Mouse (Mus musculus) midbrain, embryonic 16.5 days (tissue): ENCODE data around the gene Ak5. TPM values are rescaled to one million over a fixed set of nuclear protein-coding genes. Genes with fewer than 3 reads are reported as not detected.

ENCODE experiments used
- ATAC-seq: fragments of 200-750 bp; cut with Nextera tagmentation; 2 replicates; pipeline ENCODE4 v1.8.0; 2017; ENCODE audit warnings: moderate TSS enrichment
- H3K27ac ChIP-seq: fragments of 300-500 bp; sonication (generic); 2 replicates; pipeline ENCODE4 v1.5.1; 2014; ENCODE audit warnings: mild to moderate bottlenecking, low read length, mixed read lengths
- H3K27me3 ChIP-seq: fragments of 300-500 bp; sonication (generic); 2 replicates; pipeline ENCODE4 v1.6.1; 2014; ENCODE audit warnings: low read depth, low read length, mixed read lengths; ENCODE audit not compliant: control insufficient read depth, insufficient read depth
- H3K36me3 ChIP-seq: fragments of 300-500 bp; sonication (generic); 2 replicates; pipeline ENCODE4 v1.6.1; 2014; ENCODE audit warnings: mild to moderate bottlenecking, low read length, moderate library complexity, mixed read lengths; ENCODE audit not compliant: control insufficient read depth, insufficient read depth
- H3K4me1 ChIP-seq: fragments of 300-500 bp; sonication (generic); 2 replicates; pipeline ENCODE4 v1.6.1; 2014; ENCODE audit warnings: mild to moderate bottlenecking, low read length, mixed read lengths; ENCODE audit not compliant: control insufficient read depth, insufficient read depth
- H3K4me2 ChIP-seq: fragments of 300-500 bp; sonication (generic); 2 replicates; pipeline ENCODE4 v1.6.1; 2014; ENCODE audit warnings: mild to moderate bottlenecking, low read length, mixed read lengths
- H3K4me3 ChIP-seq: fragments of 300-500 bp; sonication (generic); 2 replicates; pipeline ENCODE4 v1.5.1; 2014; ENCODE audit warnings: low read depth, mild to moderate bottlenecking, low read length, moderate library complexity, mixed read lengths
- H3K9ac ChIP-seq: fragments of 300-500 bp; sonication (generic); 2 replicates; pipeline ENCODE4 v1.6.1; 2014; ENCODE audit warnings: low read depth, low read length, mixed read lengths
- H3K9me3 ChIP-seq: fragments of 300-500 bp; sonication (generic); replicated peaks from 2 replicates; pipeline ENCODE4 v1.6.1; 2014; ENCODE audit warnings: mild to moderate bottlenecking, low read length, mixed read lengths; ENCODE audit not compliant: control insufficient read depth, poor library complexity, severe bottlenecking
- WGBS: fragments of 180-500 bp; shearing (Covaris S2); extraction: QIAGEN DNeasy Blood & Tissue Kit; methylation state at CpG from one replicate; pipeline ENCODE4 v1.1.7; 2014; 5-methylcytosine and 5-hydroxymethylcytosine counted together
- polyA plus RNA-seq: library from polyadenylated mRNA; unstranded; fragments of >200 nt; fragmentation: Nextera tagmentation; extraction: Ambion mirVana; gene quantifications from 2 replicates; pipeline ENCODE4 v1.2.1, GENCODE M21; 2015

The Ak5 gene
- polyA plus RNA-seq, 1 experiment from 2014 or later = 20.9 TPM

- no peaks in the 10 kb centered on the region for H3K36me3 ChIP-seq
- peak overlapping the region; percentile 22; the same call in 1 of the 2 replicates for H3K27ac ChIP-seq
- H3K27me3 ChIP-seq = peaks cover 8% of the 10 kb centered on the region
- 2% methylated on average over 16 of the region's 16 CpGs for WGBS
- peak overlapping the region; percentile 64 for H3K4me3 ChIP-seq
- H3K4me1 ChIP-seq = peaks cover 3% of the 10 kb centered on the region; the same call in 1 of the 2 replicates
- peak; percentile 22; the same call in 1 of the 2 replicates for ATAC-seq
- no peaks in the 10 kb centered on the region; the same call in 1 of the 2 replicates for H3K9me3 ChIP-seq
- peak overlapping the region; percentile 97 for H3K4me2 ChIP-seq
- H3K9ac ChIP-seq = peak overlapping the region; percentile 74
Observed at GRCm38 (mm10) chr3:152666991-152667355, 1.2 kb downstream of the Ak5 start.

- H3K9me3 ChIP-seq = no peaks in the 10 kb centered on the region; the same call in 1 of the 2 replicates
- WGBS = 84% methylated on average over 2 of the region's 2 CpGs
- H3K36me3 ChIP-seq = no peaks in the 10 kb centered on the region
- no peak for ATAC-seq
- H3K27me3 ChIP-seq = no peaks in the 10 kb centered on the region
- no peaks in the 10 kb centered on the region for H3K4me1 ChIP-seq
- H3K9ac ChIP-seq = no peak overlapping the region
- H3K4me3 ChIP-seq = no peak overlapping the region
- H3K4me2 ChIP-seq = no peak overlapping the region
- no peak overlapping the region for H3K27ac ChIP-seq
Observed at GRCm38 (mm10) chr3:152658592-152658991, 9.6 kb downstream of the Ak5 start.

GRCm38 (mm10) chr3:152651991-152652390 is 16.2 kb downstream of the Ak5 start:
- no peak for ATAC-seq
- Histone ChIP-seq H3K27me3 (no peaks in the 10 kb centered on the region), H3K36me3 (no peaks in the 10 kb centered on the region), H3K27ac (no peak overlapping the region), H3K4me1 (no peaks in the 10 kb centered on the region), H3K4me2 (no peak overlapping the region), H3K4me3 (no peak overlapping the region), H3K9me3 (no peaks in the 10 kb centered on the region), H3K9ac (no peak overlapping the region)
- 84% methylated on average over 2 of the region's 2 CpGs for WGBS

DNA sequence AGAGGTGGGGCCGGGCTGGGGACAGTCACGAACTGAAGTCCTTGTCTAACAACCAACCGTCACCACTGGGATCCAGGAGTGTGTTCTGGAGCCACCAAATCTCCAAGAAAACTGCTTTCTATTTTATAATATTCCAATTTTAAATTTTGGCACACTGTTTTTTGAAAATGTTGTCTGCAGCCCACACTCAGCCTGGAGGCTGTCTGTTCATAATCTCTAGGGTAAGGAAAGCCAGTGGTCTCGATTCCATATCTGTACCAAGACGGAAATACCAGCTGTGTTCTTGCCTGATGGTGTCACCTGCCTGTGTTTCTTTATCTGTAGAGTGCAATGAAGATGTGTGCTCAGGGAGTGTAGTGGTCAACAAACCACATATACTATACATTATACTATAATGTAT is 23.6 kb downstream of the Ak5 start:
- Histone ChIP-seq H3K9me3 (no peaks in the 10 kb centered on the region), H3K4me2 (no peak overlapping the region), H3K36me3 (no peaks in the 10 kb centered on the region), H3K27me3 (no peaks in the 10 kb centered on the region), H3K4me3 (no peak overlapping the region), H3K9ac (no peak overlapping the region), H3K27ac (no peak overlapping the region), H3K4me1 (no peaks in the 10 kb centered on the region)
- 92% methylated on average over 5 of the region's 5 CpGs for WGBS
- ATAC-seq = no peak

DNA sequence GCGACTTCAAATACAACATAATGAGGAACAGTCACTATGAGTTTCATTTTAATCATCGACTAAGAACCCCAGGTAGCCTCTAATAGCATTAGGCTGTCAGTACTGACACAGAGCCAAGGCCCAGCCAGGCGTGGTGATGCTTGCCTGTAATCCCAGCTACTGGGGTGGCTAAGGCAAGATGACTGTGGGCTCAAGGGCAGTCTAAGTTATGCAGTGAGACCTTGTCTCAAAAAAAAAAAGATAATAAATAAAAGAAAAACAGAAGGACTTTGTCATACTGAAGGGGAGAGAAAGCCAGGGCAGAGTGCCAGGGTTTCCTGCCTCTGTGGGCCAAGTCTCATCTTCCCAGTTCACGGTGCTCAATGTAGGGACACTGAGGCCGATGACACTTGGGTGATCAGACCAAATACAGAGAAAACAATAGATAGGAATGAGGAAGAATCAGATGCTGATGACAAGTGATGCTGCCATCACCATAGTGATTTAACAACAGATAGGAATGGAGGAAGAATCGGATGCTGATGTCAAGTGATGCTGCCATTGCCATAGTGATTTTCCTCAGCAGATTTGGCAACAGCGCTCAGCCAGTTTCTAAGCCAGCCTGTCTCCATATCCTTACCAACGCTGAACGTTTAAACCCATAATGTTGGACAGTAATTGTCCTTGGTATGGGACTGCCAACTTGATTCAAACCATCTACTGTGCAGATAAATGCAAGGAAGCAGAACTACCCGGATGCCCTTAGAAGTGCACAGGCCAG is 42.9 kb downstream of the Ak5 start:
- Histone ChIP-seq H3K4me1 (peaks cover 4% of the 10 kb centered on the region; the same call in 1 of the 2 replicates), H3K4me3 (no peak overlapping the region), H3K27ac (0 out of 2 replicates have a peak overlapping the region, but pooled peaks have one; percentile 43), H3K9ac (no peak overlapping the region), H3K4me2 (no peak overlapping the region), H3K9me3 (no peaks in the 10 kb centered on the region), H3K27me3 (no peaks in the 10 kb centered on the region), H3K36me3 (no peaks in the 10 kb centered on the region)
- 0 out of 2 replicates have a peak, but pooled peaks have one; percentile 22 for ATAC-seq
- 70% methylated on average over 10 of the region's 10 CpGs for WGBS

- H3K9me3 ChIP-seq = no peaks in the 10 kb centered on the region
- no peak overlapping the region for H3K4me3 ChIP-seq
- H3K27ac ChIP-seq = no peak overlapping the region
- H3K9ac ChIP-seq = no peak overlapping the region
- no peak for ATAC-seq
- no peaks in the 10 kb centered on the region for H3K27me3 ChIP-seq
- peak overlapping the region; percentile 23; the same call in 1 of the 2 replicates for H3K4me2 ChIP-seq
- H3K4me1 ChIP-seq = peaks cover 5% of the 10 kb centered on the region; the same call in 1 of the 2 replicates
- H3K36me3 ChIP-seq = no peaks in the 10 kb centered on the region
- WGBS = 16% methylated on average over 11 of the region's 11 CpGs
Observed at GRCm38 (mm10) chr3:152620534-152620933, 47.6 kb downstream of the Ak5 start.

DNA sequence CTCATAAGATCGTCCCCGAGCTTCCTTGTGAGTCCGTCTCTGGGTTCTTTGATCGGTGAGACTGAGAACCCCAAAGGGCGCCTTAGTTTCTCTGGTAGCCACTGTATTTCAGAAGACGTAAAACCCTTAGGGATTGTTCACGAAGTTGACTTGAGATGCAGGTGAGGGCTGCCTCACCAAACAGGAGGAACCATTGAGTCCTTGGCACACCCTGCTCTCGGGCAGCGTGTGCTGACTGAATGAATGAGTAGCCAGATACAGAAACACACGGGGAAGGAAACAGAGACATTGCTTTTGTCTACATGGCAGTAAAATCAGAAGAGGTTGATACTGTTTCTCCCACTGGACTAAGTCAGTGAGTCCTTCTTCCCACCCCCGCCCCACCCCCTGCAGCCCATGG is 48.1 kb downstream of the Ak5 start:
- Histone ChIP-seq H3K4me3 (no peak overlapping the region), H3K4me1 (peaks cover 5% of the 10 kb centered on the region; the same call in 1 of the 2 replicates), H3K9ac (no peak overlapping the region), H3K36me3 (no peaks in the 10 kb centered on the region), H3K27me3 (no peaks in the 10 kb centered on the region), H3K27ac (no peak overlapping the region), H3K4me2 (peak overlapping the region; percentile 23; the same call in 1 of the 2 replicates), H3K9me3 (no peaks in the 10 kb centered on the region)
- no peak for ATAC-seq
- WGBS = 53% methylated on average over 11 of the region's 11 CpGs

DNA sequence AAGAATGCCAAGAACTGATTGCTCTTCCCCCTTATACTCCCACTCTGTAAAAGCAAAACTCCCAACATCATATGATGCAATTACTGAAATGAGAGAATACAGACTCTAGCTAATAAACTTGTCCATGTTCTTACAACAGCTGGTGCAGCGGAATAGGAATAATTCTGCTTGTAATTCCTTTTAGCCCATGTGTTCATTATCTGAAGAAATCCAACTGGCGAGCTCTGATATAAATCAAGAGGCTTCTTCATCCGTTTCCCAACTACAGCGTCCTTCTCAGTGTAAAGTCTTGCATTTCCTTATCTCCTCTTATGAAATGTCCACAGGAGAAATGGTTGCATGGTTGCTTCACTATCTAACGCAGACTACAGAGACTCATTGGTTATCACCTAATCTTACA is 59.1 kb downstream of the Ak5 start:
- Histone ChIP-seq H3K4me1 (no peaks in the 10 kb centered on the region), H3K27ac (no peak overlapping the region), H3K9ac (no peak overlapping the region), H3K9me3 (no peaks in the 10 kb centered on the region), H3K36me3 (no peaks in the 10 kb centered on the region), H3K4me3 (no peak overlapping the region), H3K27me3 (no peaks in the 10 kb centered on the region; the same call in 1 of the 2 replicates), H3K4me2 (no peak overlapping the region)
- no peak for ATAC-seq
- 92% methylated on average over 5 of the region's 5 CpGs for WGBS

DNA sequence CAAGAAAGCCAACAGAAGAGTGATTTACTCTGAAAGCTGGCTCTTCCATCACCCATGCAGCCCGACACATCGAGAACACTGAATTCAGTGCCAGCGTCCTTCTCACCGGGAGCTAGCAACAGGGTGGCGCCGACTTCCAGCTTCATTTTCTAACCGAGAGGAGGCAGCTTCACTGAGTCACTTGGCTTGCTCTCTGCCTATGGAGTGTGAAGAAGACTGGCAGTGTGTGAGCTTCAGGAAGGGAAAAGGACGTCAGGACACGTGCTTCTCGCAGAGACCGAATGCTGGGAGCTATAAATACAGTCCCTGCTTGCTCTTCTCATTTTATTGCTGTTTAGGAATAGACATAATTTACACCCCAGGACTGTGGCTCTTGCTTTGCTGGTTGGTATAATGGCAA is 62.3 kb downstream of the Ak5 start:
- no peak overlapping the region for H3K4me3 ChIP-seq
- 83% methylated on average over 11 of the region's 11 CpGs for WGBS
- no peaks in the 10 kb centered on the region for H3K9me3 ChIP-seq
- H3K27ac ChIP-seq = no peak overlapping the region
- no peaks in the 10 kb centered on the region for H3K36me3 ChIP-seq
- H3K27me3 ChIP-seq = no peaks in the 10 kb centered on the region; the same call in 1 of the 2 replicates
- no peak overlapping the region for H3K9ac ChIP-seq
- no peak overlapping the region for H3K4me2 ChIP-seq
- H3K4me1 ChIP-seq = no peaks in the 10 kb centered on the region
- no peak for ATAC-seq
